Mouse (Mus musculus): ENCODE measurements around the gene Hcn2.

GRCm38 (mm10) chr10:79697916-79698315, 18.5 kb upstream of the Hcn2 start:
- TF ChIP-seq CTCF (IDR thresholded peaks at IDR 0.05; ENCODE audit: low read depth, low read length) (no peak), GATA1 (IDR thresholded peaks at IDR 0.05; ENCODE audit: borderline replicate concordance, low read length) (no peak), TAL1 (conservative IDR thresholded peaks at IDR 0.05; ENCODE audit: low read depth, low read length) (no peak), GATA2 (IDR thresholded peaks at IDR 0.05; ENCODE audit: borderline replicate concordance, low read depth, low read length) (no peak)
